ENCODE assay signal across 25 mouse cellular contexts in genomic region chr8:108994187-108994586, GRCm38 (mm10).
DNase-seq lines count a peak whose midpoint lies in the region; ATAC-seq lines count a peak whose summit lies in the region.
"Had no signal": no experiment of that assay in that cellular context is flagged by ENCODE, and none has a peak within 500 bp of the region (broad histone marks: within the 10 kb centered on the region; RNA-seq: fewer than 3 reads in every experiment).

No protein-coding gene starts in this region.

- 49% methylated on average over 2 of the region's 2 CpGs for WGBS in liver, embryonic 11.5 days
- WGBS in limb, embryonic 10.5 days = 74% methylated on average over 2 of the region's 2 CpGs
- 35% methylated on average over 2 of the region's 2 CpGs for WGBS in liver, embryonic 15.5 days (ENCODE audit: insufficient replicate concordance)
- WGBS in neural tube, embryonic 15.5 days = 69% methylated on average over 2 of the region's 2 CpGs

- peak; percentile 20 for DNase-seq in liver, embryonic 11.5 days (ENCODE audit: low spot score)
- no peak for DNase-seq in liver
- no peak for DNase-seq in limb, embryonic 10.5 days (ENCODE audit: low spot score)
- DNase-seq in gastrocnemius, postnatal 14 days = no peak
- DNase-seq: adrenal gland, adult 8-10 months; adrenal gland, postnatal 14 days; adrenal gland, postnatal 36 days; cerebellum, adult 11-12 months; cerebellum, adult 2 months; cerebellum, adult 9-10 months; cerebellum, postnatal 14 days; cerebellum, postnatal 36 days; embryo, embryonic 11 days had no signal

- H3K4me3 ChIP-seq in liver, embryonic 11.5 days (ENCODE audit: low read depth, low read length) = no peak overlapping the region
- no peak overlapping the region for H3K4me3 ChIP-seq in limb, embryonic 10.5 days
- no peak overlapping the region for H3K4me3 ChIP-seq in liver, embryonic 15.5 days (replicated peaks)
- H3K4me3 ChIP-seq in neural tube, embryonic 15.5 days (replicated peaks) = no peak overlapping the region
- H3K4me3 ChIP-seq: embryonic facial prominence, embryonic 13.5 days; embryonic facial prominence, embryonic 15.5 days; erythroblast, embryonic 14.5 days; forebrain, embryonic 10.5 days; forebrain, embryonic 12.5 days had no signal

- ATAC-seq in liver, embryonic 11.5 days (replicated peaks; ENCODE audit: low FRiP score) = no peak
- no peak for ATAC-seq in liver, embryonic 15.5 days (ENCODE audit: insufficient read depth)
- no peak for ATAC-seq in neural tube, embryonic 15.5 days (ENCODE audit: low FRiP score)
- ATAC-seq in frontal cortex, adult (ENCODE audit: low TSS enrichment) = no peak
- ATAC-seq: activated CD4-positive, CD25-positive, alpha-beta regulatory T cell, adult 4 months; forebrain, embryonic 14.5 days; forebrain, embryonic 16.5 days; Patski had no signal

- H3K36me3 ChIP-seq in liver, embryonic 11.5 days (ENCODE audit: control insufficient read depth, insufficient read depth, low read length) = no peaks in the 10 kb centered on the region
- H3K36me3 ChIP-seq in limb, embryonic 10.5 days = no peaks in the 10 kb centered on the region
- no peaks in the 10 kb centered on the region for H3K36me3 ChIP-seq in liver, embryonic 15.5 days (replicated peaks)
- H3K36me3 ChIP-seq in neural tube, embryonic 15.5 days = no peaks in the 10 kb centered on the region
- H3K36me3 ChIP-seq: embryonic facial prominence, embryonic 13.5 days; embryonic facial prominence, embryonic 15.5 days; forebrain, embryonic 10.5 days; forebrain, embryonic 12.5 days had no signal

- H3K27ac ChIP-seq in liver, embryonic 11.5 days (ENCODE audit: low read depth, low read length) = no peak overlapping the region
- 0 out of 2 replicates have a peak overlapping the region, but pooled peaks have one; percentile 9 for H3K27ac ChIP-seq in limb, embryonic 10.5 days
- peak overlapping the region; percentile 14; the same call in 1 of the 2 replicates for H3K27ac ChIP-seq in liver, embryonic 15.5 days (replicated peaks)
- no peak overlapping the region for H3K27ac ChIP-seq in neural tube, embryonic 15.5 days (replicated peaks)
- H3K27ac ChIP-seq: embryonic facial prominence, embryonic 13.5 days; embryonic facial prominence, embryonic 15.5 days; forebrain, embryonic 10.5 days; forebrain, embryonic 12.5 days had no signal

- no peaks in the 10 kb centered on the region for H3K27me3 ChIP-seq in liver, embryonic 11.5 days (replicated peaks; ENCODE audit: control insufficient read depth, insufficient read depth, low read length)
- no peaks in the 10 kb centered on the region for H3K27me3 ChIP-seq in limb, embryonic 10.5 days (ENCODE audit: low read depth, poor library complexity, severe bottlenecking)
- H3K27me3 ChIP-seq in liver, embryonic 15.5 days = no peaks in the 10 kb centered on the region
- H3K27me3 ChIP-seq in neural tube, embryonic 15.5 days (replicated peaks) = no peaks in the 10 kb centered on the region
- H3K27me3 ChIP-seq: embryonic facial prominence, embryonic 13.5 days; embryonic facial prominence, embryonic 15.5 days; forebrain, embryonic 12.5 days had no signal

- H3K4me2 ChIP-seq in liver, embryonic 11.5 days = no peak overlapping the region
- H3K4me2 ChIP-seq in liver, embryonic 15.5 days = no peak overlapping the region
- no peak overlapping the region for H3K4me2 ChIP-seq in neural tube, embryonic 15.5 days
- H3K4me2 ChIP-seq: embryonic facial prominence, embryonic 13.5 days; embryonic facial prominence, embryonic 15.5 days; forebrain, embryonic 12.5 days had no signal

- no peaks in the 10 kb centered on the region for H3K4me1 ChIP-seq in liver, embryonic 11.5 days (replicated peaks; ENCODE audit: control insufficient read depth, insufficient read depth, low read length)
- H3K4me1 ChIP-seq in limb, embryonic 10.5 days = peaks cover 29% of the 10 kb centered on the region
- no peaks in the 10 kb centered on the region for H3K4me1 ChIP-seq in liver, embryonic 15.5 days (replicated peaks)
- H3K4me1 ChIP-seq in neural tube, embryonic 15.5 days = peaks cover 3% of the 10 kb centered on the region; the same call in 1 of the 2 replicates
- H3K4me1 ChIP-seq: embryonic facial prominence, embryonic 15.5 days had no signal

- no peaks in the 10 kb centered on the region for H3K9me3 ChIP-seq in liver, embryonic 11.5 days (ENCODE audit: control insufficient read depth, low read length)
- H3K9me3 ChIP-seq in limb, embryonic 10.5 days (replicated peaks) = no peaks in the 10 kb centered on the region
- no peaks in the 10 kb centered on the region for H3K9me3 ChIP-seq in liver, embryonic 15.5 days (replicated peaks)
- H3K9me3 ChIP-seq in neural tube, embryonic 15.5 days (replicated peaks) = no peaks in the 10 kb centered on the region
- H3K9me3 ChIP-seq: embryonic facial prominence, embryonic 13.5 days; embryonic facial prominence, embryonic 15.5 days; forebrain, embryonic 10.5 days; forebrain, embryonic 12.5 days had no signal

- H3K9ac ChIP-seq in liver, embryonic 11.5 days (ENCODE audit: low read depth, low read length) = no peak overlapping the region
- H3K9ac ChIP-seq in liver, embryonic 15.5 days = no peak overlapping the region
- no peak overlapping the region for H3K9ac ChIP-seq in neural tube, embryonic 15.5 days (replicated peaks)
- H3K9ac ChIP-seq: embryonic facial prominence, embryonic 13.5 days; embryonic facial prominence, embryonic 15.5 days; forebrain, embryonic 12.5 days had no signal

- intact Hi-C loops in gastrocnemius, postnatal 14 days (cut with DNase I; ENCODE audit: low total_unique reads) = no loop called here

Comparison
In these comparisons a context has a peak if more than half of its experiments do, and no peak if none do; other contexts are left out.
1. H3K27ac ChIP-seq: peak in limb, embryonic 10.5 days (single experiment) and liver, embryonic 15.5 days (single experiment); none in liver, embryonic 11.5 days (single experiment) and neural tube, embryonic 15.5 days (single experiment).